Mouse (Mus musculus): ENCODE measurements around the gene Grid2ip.

The Grid2ip gene

GRCm38 (mm10) chr5:143434421-143434820, 77.3 kb downstream of the Grid2ip start:
- TF ChIP-seq GATA4 (IDR thresholded peaks at IDR 0.05; ENCODE audit: insufficient replicate concordance, low read length), result no peak

GRCm38 (mm10) chr5:143441298-143441697, 84.2 kb downstream of the Grid2ip start:
- no peak for TF ChIP-seq GATA4 (IDR thresholded peaks at IDR 0.05; ENCODE audit: insufficient replicate concordance, low read length)

- TF ChIP-seq GATA4 (IDR thresholded peaks at IDR 0.05; ENCODE audit: insufficient replicate concordance, low read length), result no peak
Observed at GRCm38 (mm10) chr5:143441753-143442152, 84.6 kb downstream of the Grid2ip start.

Measured in liver, adult (tissue).